Mouse (Mus musculus) hindbrain, embryonic 15.5 days (tissue): Measurements from ENCODE around the gene Krba1. TPM values are rescaled to one million over a fixed set of nuclear protein-coding genes. Genes with fewer than 3 reads are reported as not detected.

Experiments used
- ATAC-seq: fragments of 200-750 bp; cut with Nextera tagmentation; 2 replicates; pipeline ENCODE4 v1.8.0; 2017; ENCODE audit warnings: low read depth, moderate number of reproducible peaks, moderate TSS enrichment; ENCODE audit not compliant: low FRiP score
- H3K27ac ChIP-seq: fragments of 300-500 bp; sonication (generic); replicated peaks from 2 replicates; pipeline ENCODE4 v1.5.1; 2015; ENCODE audit warnings: mild to moderate bottlenecking, inconsistent platforms
- H3K27me3 ChIP-seq: fragments of 300-500 bp; sonication (generic); 2 replicates; pipeline ENCODE4 v1.6.1; 2015; ENCODE audit warnings: control low read depth, inconsistent platforms
- H3K36me3 ChIP-seq: fragments of 300-500 bp; sonication (generic); 2 replicates; pipeline ENCODE4 v1.6.1; 2015; ENCODE audit warnings: control low read depth, inconsistent platforms
- H3K4me1 ChIP-seq: fragments of 300-500 bp; sonication (generic); replicated peaks from 2 replicates; pipeline ENCODE4 v1.6.1; 2015; ENCODE audit warnings: control low read depth, inconsistent platforms
- H3K4me2 ChIP-seq: fragments of 300-500 bp; sonication (generic); 2 replicates; pipeline ENCODE4 v1.6.1; 2015; ENCODE audit warnings: moderate library complexity, mild to moderate bottlenecking, inconsistent platforms
- H3K4me3 ChIP-seq: fragments of 300-500 bp; sonication (generic); 2 replicates; pipeline ENCODE4 v1.5.1; 2015; ENCODE audit warnings: mild to moderate bottlenecking, inconsistent platforms
- H3K9ac ChIP-seq: fragments of 300-500 bp; sonication (generic); 2 replicates; pipeline ENCODE4 v1.6.1; 2015; ENCODE audit warnings: inconsistent platforms
- H3K9me3 ChIP-seq: fragments of 300-500 bp; sonication (generic); 2 replicates; pipeline ENCODE4 v1.6.1; 2016; ENCODE audit warnings: control low read depth, inconsistent platforms
- WGBS: fragments of 180-500 bp; shearing (Covaris S2); methylation state at CpG from one replicate; pipeline ENCODE4 v1.1.7; 2015; 5-methylcytosine and 5-hydroxymethylcytosine counted together
- polyA plus RNA-seq: library from polyadenylated mRNA; unstranded; fragments of >200 nt; fragmentation: Nextera tagmentation; extraction: Ambion mirVana; gene quantifications from 2 replicates; pipeline ENCODE4 v1.2.1, GENCODE M21; 2015

Krba1 gene
- polyA plus RNA-seq, result 26.1 and 27.8 TPM in 2 replicates

DNA sequence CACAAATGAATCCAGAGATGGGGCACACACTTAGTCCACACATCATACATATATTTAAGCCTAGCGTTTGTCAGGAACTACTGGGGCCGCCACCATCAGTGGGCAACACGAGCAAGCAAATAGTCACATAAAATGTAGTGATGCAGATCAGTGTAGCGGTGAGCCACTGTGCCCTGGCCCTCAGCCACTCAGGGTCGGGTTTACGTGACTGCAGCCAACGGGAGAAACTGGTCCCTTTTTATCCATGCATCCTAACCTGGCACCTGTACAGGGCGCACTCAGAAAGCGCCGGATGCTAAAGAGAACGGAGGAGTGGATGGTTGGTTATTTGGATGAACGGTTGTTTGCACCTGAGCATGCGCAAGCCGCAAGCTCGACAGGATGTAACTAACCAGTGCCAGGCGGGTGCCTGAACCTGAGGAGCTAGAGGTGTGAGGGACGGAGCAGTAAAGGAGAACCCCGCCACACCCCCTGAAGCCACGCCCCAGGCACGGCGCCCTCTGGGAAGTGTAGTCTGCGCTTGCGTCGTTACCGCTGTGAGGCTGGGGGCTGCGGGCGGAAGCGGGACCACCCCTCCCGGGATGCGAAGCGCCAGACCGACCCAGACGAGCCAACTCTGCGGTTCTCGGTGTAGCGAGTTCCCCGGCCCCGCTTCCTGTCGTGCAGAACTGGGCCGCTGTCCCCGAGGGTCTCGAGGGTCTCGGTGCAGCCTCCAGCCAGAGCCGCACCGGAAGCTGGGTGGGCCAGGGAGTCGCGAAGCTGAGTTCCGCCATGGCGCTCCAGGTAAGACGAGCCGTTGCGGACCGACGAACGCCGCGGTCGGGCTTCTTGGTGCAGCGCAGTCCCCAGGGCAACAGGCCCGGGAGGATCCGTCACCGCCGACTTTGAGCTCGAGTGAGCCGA, at the start of gene Krba1:
Gene Krba1, plus strand, starts transcription at position 482 of the 903 bp plus-strand sequence.
- H3K36me3 ChIP-seq, result no peaks in the 10 kb centered on the region
- peak within 1 kb of the TSS; percentile 89 for H3K9ac ChIP-seq
- H3K27me3 ChIP-seq, result no peaks in the 10 kb centered on the region
- peak within 1 kb of the TSS; percentile 89 for H3K27ac ChIP-seq
- peak; percentile 99 for ATAC-seq
- no peaks in the 10 kb centered on the region for H3K9me3 ChIP-seq
- H3K4me2 ChIP-seq, result peak within 1 kb of the TSS; percentile 67
- peak within 1 kb of the TSS; percentile 83 for H3K4me3 ChIP-seq
- under 1% methylated on average over 64 of the region's 65 CpGs for WGBS
- peaks cover 35% of the 10 kb centered on the region for H3K4me1 ChIP-seq

DNA sequence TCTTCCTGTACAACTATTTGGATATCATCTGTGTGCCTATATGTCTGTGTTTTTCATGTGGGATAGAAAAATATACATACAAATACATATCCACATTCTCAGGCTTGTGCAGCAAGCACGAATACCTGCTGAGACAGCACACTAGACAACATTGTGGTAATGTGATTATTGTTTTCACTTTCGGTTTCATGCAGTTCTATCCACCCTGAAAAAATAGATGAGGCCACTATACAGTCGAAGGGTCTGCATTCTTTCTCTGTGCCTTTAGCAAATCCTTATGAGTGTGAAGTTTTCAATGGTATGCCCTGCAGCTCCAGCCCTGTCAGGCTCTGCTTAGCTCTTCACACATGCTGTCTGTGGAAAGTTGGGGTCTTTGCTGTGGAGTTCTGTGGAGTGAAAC, 36.5 kb upstream of the Krba1 start:
- no peak overlapping the region for H3K9ac ChIP-seq

DNA sequence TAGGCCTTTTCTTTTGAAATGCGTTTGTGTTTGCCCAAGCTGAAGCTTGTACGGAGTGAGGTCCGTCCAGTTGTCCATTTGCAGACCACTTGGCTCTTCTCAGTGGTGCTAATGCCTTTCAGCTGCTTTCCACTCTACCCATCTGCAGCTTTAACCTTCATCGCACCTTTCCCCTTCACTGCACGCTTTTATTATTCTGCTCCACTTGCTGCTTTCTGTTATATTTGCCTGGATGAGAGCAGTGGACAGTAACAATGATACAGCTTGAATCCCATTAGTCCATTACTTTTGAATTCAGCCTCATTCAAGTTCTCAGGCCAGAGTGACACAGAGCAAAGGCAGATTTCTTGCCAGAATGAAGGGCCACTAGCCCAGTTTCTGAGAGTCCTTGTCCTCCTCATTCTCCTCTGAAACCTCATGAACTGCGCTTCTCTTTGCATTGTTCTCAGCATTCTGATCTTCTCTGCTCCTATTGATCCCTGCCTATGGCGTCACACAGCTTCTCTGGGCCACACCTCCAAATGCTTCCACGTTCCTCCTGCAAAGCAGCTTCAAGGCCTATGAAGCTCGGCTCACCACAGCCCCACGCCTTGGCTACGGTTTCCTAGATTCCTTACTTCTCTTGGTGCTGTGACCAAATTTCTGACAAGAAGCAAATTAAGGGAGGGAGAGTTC, 28.9 kb upstream of the Krba1 start:
- WGBS, result 33% methylated on average over 11 of the region's 11 CpGs
- H3K9me3 ChIP-seq, result no peaks in the 10 kb centered on the region
- H3K36me3 ChIP-seq, result no peaks in the 10 kb centered on the region
- no peak overlapping the region for H3K9ac ChIP-seq
- ATAC-seq, result no peak
- H3K4me3 ChIP-seq, result no peak overlapping the region
- no peaks in the 10 kb centered on the region for H3K27me3 ChIP-seq
- no peak overlapping the region for H3K4me2 ChIP-seq
- H3K27ac ChIP-seq, result no peak overlapping the region
- H3K4me1 ChIP-seq, result peaks cover 8% of the 10 kb centered on the region; the same call in 1 of the 2 replicates

More for the DNA sequence above, 36.5 kb upstream of the Krba1 start:
- 72% methylated on average over 3 of the region's 3 CpGs for WGBS
- Histone ChIP-seq H3K36me3 (no peaks in the 10 kb centered on the region), H3K4me3 (no peak overlapping the region), H3K27me3 (no peaks in the 10 kb centered on the region), H3K27ac (no peak overlapping the region), H3K4me1 (no peaks in the 10 kb centered on the region), H3K4me2 (no peak overlapping the region), H3K9me3 (no peaks in the 10 kb centered on the region)
- no peak for ATAC-seq

DNA sequence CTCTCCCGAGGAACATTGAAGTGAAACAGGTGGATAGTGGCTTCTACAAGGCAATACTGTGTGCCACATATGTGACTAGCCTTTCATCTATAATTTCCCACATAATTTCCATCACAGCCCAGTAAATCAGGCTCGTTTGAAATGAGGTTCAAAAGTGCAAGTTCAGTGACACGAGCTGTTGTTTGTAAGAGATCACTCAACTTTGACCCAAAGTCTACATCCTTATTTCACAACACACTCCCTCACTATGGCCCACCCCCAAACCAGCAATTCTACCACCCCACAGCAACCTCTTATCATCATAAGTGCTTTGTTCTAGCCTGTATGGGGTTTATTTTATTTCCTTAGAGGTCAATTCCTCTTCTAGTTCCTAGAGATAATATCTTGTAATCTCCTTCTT, 7.2 kb upstream of the Krba1 start:
- Histone ChIP-seq H3K27ac (no peak overlapping the region), H3K36me3 (no peaks in the 10 kb centered on the region), H3K9ac (no peak overlapping the region), H3K4me3 (no peak overlapping the region), H3K9me3 (no peaks in the 10 kb centered on the region), H3K27me3 (no peaks in the 10 kb centered on the region), H3K4me1 (no peaks in the 10 kb centered on the region), H3K4me2 (no peak overlapping the region)
- no peak for ATAC-seq
- WGBS, result 74% methylated on average over 3 of the region's 3 CpGs

DNA sequence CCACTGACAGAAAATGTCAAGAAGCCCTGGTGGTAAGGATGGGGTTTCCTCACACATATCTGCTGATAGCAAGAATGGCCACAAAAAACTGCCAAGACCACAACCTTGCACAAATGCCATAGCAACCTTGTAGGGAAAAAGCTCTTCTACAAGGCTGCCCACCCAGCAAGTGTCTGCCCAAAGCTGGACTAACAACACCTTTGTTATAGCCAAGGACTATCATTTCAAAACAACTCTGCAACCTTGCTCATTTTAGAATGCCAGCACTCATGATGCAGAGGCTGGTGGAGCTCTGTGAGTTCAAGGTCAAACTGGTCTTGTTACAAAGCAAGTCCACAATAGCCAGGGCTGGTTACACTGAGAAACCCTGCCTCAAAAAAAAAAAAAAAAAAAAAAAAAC, 1.6 kb upstream of the Krba1 start:
- Histone ChIP-seq H3K9ac (no peak overlapping the region), H3K27me3 (no peaks in the 10 kb centered on the region)
- ATAC-seq, result no peak

DNA sequence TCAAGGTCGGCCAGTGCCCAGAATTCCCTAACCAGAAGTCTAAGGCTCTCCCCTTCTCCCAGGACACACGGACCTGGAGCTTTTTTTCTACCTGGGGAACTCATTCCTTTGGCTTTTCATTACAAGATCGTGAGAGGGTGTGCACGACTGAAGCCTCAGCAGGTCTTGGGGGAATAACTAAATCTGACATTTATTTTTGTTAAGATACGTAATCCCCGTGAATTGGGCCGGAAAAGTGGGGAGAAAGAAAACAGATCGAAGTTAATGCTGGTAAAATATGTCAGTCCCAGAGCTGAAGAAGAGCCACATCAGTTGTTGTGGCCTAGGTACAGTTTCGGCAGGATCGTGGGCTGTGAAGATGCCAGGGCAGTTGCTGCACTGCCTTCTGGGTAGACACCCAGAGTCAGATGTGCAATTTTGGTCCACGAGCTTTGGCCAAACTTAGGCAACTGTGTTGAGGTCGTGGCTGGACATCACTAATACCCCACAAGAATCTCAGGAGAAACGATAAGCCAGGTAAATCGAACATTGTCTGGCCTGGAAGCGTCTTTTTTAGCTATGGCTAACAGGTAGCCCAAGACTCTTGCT, 716 bp downstream of the Krba1 start:
- no peaks in the 10 kb centered on the region for H3K9me3 ChIP-seq
- H3K4me2 ChIP-seq, result peak overlapping the region; percentile 67
- H3K27ac ChIP-seq, result peak overlapping the region; percentile 89
- no peak for ATAC-seq
- H3K4me1 ChIP-seq, result peaks cover 35% of the 10 kb centered on the region
- H3K36me3 ChIP-seq, result no peaks in the 10 kb centered on the region
- H3K9ac ChIP-seq, result peak overlapping the region; percentile 89
- WGBS, result 32% methylated on average over 15 of the region's 15 CpGs
- H3K27me3 ChIP-seq, result no peaks in the 10 kb centered on the region
- peak overlapping the region; percentile 83 for H3K4me3 ChIP-seq

More for the DNA sequence above, 1.6 kb upstream of the Krba1 start:
- Histone ChIP-seq H3K4me2 (no peak overlapping the region), H3K36me3 (no peaks in the 10 kb centered on the region), H3K4me3 (no peak overlapping the region), H3K4me1 (peaks cover 35% of the 10 kb centered on the region), H3K9me3 (no peaks in the 10 kb centered on the region), H3K27ac (no peak overlapping the region)

DNA sequence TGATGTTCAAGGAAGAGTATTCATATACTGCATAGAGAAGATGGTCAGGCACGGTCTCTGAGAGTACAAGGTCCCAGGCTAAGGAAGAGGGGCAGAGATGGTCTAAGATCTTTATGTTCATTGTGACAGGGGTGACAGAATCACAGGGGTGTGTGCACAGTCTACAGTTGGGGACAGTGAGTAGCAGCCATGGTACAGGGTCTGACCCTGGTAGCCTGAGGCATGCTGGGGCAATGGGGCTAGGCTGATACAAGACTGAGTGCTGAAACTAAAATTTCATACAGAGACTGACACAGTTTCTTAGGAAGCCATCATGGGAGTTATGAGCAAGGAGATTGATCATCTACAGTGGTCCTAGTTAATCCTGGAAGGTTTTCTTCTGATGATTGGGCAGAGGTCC, 1.3 kb downstream of the Krba1 start:
- no peak for ATAC-seq
- peak overlapping the region; percentile 83 for H3K4me3 ChIP-seq
- peak overlapping the region; percentile 67 for H3K4me2 ChIP-seq
- no peaks in the 10 kb centered on the region for H3K36me3 ChIP-seq
- WGBS, result 100% methylated on average over 1 of the region's 1 CpGs
- peak overlapping the region; percentile 89 for H3K9ac ChIP-seq
- H3K27me3 ChIP-seq, result no peaks in the 10 kb centered on the region
- peaks cover 37% of the 10 kb centered on the region for H3K4me1 ChIP-seq
- H3K9me3 ChIP-seq, result no peaks in the 10 kb centered on the region
- H3K27ac ChIP-seq, result no peak overlapping the region

DNA sequence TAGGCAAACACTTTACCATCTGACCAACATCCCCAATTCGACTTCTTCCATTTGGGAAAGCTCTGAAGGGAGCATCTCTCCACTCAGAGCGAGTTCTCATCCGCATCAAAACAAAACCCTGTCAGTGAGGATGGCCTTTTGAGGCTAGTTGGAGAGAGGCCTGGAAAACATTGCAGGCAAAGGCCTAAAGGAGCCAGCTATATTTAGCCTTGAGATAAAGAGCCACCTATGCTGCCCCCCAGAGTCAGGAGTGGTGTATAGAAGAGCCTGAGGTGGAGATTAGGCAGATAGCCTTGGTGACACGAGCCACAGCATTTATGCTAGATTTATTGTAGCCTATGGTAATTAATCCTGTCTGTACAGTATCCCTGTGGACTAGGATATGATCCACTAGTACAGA, 1.9 kb downstream of the Krba1 start:
- Histone ChIP-seq H3K27me3 (no peaks in the 10 kb centered on the region), H3K4me2 (peak overlapping the region; percentile 67), H3K9ac (no peak overlapping the region), H3K27ac (no peak overlapping the region), H3K4me3 (no peak overlapping the region), H3K9me3 (no peaks in the 10 kb centered on the region), H3K4me1 (peaks cover 38% of the 10 kb centered on the region), H3K36me3 (no peaks in the 10 kb centered on the region)
- no peak for ATAC-seq
- WGBS, result 59% methylated on average over 4 of the region's 4 CpGs

DNA sequence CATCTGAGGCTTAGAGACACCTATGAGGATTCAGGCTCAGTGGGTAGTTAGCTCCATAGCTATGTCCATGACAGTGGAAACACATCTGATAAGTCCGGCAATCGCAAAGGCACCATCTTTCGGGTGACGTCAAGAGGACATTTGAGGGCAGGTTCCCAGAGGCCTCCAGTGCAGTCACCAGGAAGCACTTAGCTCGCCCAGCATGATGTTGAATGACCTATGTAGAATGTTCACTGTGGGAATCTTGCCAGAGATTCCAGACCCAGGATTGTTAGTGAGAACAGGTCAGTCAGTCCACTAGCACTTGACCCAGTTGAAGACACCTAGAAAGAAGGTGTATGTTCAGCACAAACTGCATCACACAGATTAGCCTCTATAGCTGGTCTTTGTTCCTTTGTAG, 4.5 kb downstream of the Krba1 start:
- no peaks in the 10 kb centered on the region for H3K9me3 ChIP-seq
- WGBS, result 93% methylated on average over 5 of the region's 5 CpGs

DNA sequence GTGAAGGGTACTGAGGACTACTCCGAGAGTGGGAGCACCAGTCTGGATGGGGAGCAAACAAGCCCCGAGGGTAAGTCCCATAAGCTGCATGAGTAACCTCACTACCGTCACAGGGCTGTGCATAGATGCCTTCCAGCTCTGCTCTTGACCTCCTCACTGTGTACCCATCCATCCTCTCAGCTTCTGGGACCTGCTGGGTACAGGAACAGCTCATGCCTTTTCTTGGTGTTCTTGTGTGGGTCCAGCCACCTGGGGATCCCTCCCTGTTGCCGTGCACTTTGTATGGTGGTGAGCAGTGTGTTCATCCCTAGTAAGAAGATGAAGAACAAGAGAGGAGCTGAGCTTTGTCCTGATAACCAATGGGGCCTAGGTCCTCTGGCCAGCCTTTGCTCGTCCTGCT, 8.7 kb downstream of the Krba1 start:
- no peaks in the 10 kb centered on the region for H3K27me3 ChIP-seq
- WGBS, result 95% methylated on average over 5 of the region's 5 CpGs
- H3K27ac ChIP-seq, result no peak overlapping the region
- H3K4me3 ChIP-seq, result no peak overlapping the region
- peaks cover 46% of the 10 kb centered on the region for H3K36me3 ChIP-seq
- H3K9ac ChIP-seq, result no peak overlapping the region
- H3K9me3 ChIP-seq, result no peaks in the 10 kb centered on the region
- 0 out of 2 replicates have a peak, but pooled peaks cover 3% of the 10 kb centered on the region for H3K4me1 ChIP-seq
- H3K4me2 ChIP-seq, result no peak overlapping the region
- ATAC-seq, result no peak

More for the DNA sequence above, 4.5 kb downstream of the Krba1 start:
- Histone ChIP-seq H3K4me1 (peaks cover 32% of the 10 kb centered on the region), H3K27me3 (no peaks in the 10 kb centered on the region), H3K4me3 (no peak overlapping the region), H3K4me2 (no peak overlapping the region), H3K9ac (no peak overlapping the region), H3K27ac (no peak overlapping the region), H3K36me3 (peaks cover 8% of the 10 kb centered on the region)
- no peak for ATAC-seq

DNA sequence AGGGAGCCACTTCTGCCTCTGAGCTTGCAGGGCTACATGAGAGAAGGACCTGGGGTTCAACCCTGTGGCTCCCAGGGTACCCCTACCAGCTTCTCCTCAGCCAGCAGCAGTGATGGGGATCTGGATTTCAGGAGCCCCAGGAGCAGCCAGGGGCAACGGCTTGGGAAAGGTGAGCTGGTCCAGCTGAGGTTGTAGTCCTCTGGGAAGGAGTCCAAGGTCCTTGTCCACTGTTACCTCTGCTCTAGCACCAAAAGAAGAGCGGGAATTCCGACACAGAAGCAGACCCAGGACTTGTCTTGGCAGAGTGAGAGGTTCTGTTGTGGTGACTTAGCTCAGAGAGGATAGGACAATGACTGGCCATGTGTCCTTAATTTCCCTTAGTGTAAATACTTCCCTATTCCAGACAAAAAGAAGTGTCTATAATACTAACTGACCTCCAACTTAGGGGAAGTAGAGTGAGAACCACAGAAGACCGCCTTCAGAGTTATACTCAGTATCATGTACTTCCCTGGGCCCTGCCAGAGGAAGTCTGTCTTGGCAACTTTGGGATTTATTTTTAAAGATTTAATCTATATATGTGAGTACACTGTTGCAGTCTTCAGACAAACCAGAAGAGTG, 14.4 kb downstream of the Krba1 start:
- H3K36me3 ChIP-seq, result peaks cover 95% of the 10 kb centered on the region
- no peak overlapping the region for H3K27ac ChIP-seq
- no peak overlapping the region for H3K4me3 ChIP-seq
- no peaks in the 10 kb centered on the region for H3K27me3 ChIP-seq
- no peak for ATAC-seq
- no peak overlapping the region for H3K4me2 ChIP-seq
- WGBS, result 95% methylated on average over 4 of the region's 4 CpGs
- no peak overlapping the region for H3K9ac ChIP-seq
- H3K9me3 ChIP-seq, result no peaks in the 10 kb centered on the region
- H3K4me1 ChIP-seq, result no peaks in the 10 kb centered on the region

DNA sequence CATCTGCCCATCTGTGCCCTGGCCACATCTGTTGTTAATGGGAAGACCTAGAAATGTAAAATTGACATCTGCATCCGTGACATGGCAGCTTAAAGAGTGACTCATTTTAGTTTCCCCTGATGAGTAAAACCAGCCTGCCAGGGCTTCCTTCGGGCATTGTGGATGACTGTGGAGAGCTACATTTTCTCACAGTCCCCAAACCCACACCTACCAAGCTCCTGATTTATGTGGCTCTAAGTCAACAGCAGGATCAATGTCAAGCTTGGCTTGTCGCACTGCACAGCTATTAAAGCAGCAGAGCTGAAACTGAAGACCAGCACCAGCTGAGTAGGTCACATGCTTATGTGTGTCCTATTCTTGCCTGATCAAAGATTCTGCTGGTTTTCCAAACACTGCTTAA, 15.2 kb downstream of the Krba1 start:
- Histone ChIP-seq H3K4me3 (no peak overlapping the region), H3K27ac (no peak overlapping the region), H3K4me2 (no peak overlapping the region), H3K4me1 (no peaks in the 10 kb centered on the region), H3K27me3 (no peaks in the 10 kb centered on the region), H3K9ac (no peak overlapping the region), H3K36me3 (peaks cover 97% of the 10 kb centered on the region), H3K9me3 (no peaks in the 10 kb centered on the region)
- no peak for ATAC-seq
- WGBS, result 87% methylated on average over 3 of the region's 3 CpGs
